Mouse (Mus musculus): ENCODE measurements around the gene Zfp446. TPM values are rescaled to one million over a fixed set of nuclear protein-coding genes. Genes with fewer than 3 reads are reported as not detected.

Gene Zfp446
- polyA plus RNA-seq, 1 experiment: 4.1 TPM

DNA sequence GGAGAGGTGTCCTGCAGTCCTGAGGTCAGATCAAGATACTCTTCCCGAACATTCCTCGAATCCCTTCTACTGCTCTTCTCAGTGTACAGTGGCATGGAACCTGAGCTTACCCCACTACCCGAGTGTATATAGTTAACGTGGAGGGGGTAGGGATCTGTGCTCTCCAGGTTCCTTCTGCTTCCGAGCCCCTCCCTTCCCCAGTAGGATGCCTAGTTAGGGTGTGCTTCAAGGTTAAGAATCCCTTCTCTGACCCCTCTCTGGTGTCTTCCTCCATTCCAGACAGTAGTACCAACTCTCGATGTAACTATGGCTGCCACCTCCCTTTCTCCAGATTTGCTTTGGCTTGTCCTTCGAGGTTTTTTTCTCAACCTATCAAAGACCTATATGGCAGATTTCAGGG is 2.6 kb downstream of the Zfp446 start:
- TF ChIP-seq POLR2A (IDR thresholded peaks at IDR 0.05; ENCODE audit: low read depth, low read length): no peak
- TF ChIP-seq CTCF (IDR thresholded peaks at IDR 0.05; ENCODE audit: extremely low read depth, insufficient read depth, insufficient read length, insufficient replicate concordance): no peak
- 91% methylated on average over 7 of the region's 7 CpGs for WGBS
- H3K27me3 ChIP-seq (ENCODE audit: control insufficient read depth, insufficient read depth, low read length): no peaks in the 10 kb centered on the region
- no peak for DNase-seq (ENCODE audit: low read depth in 1 of 2, low spot score in 2 of 2)
- H3K27ac ChIP-seq (ENCODE audit: insufficient read depth, low read length): no peak overlapping the region
- H3K4me3 ChIP-seq (ENCODE audit: extremely low read depth, insufficient read depth, insufficient read length): no peak overlapping the region
- H3K36me3 ChIP-seq (ENCODE audit: control insufficient read depth, insufficient read depth, low read length): no peaks in the 10 kb centered on the region
- H3K4me1 ChIP-seq (ENCODE audit: control insufficient read depth, insufficient read depth, insufficient read length): peaks cover 5% of the 10 kb centered on the region; the same call in 1 of the 2 replicates

DNA sequence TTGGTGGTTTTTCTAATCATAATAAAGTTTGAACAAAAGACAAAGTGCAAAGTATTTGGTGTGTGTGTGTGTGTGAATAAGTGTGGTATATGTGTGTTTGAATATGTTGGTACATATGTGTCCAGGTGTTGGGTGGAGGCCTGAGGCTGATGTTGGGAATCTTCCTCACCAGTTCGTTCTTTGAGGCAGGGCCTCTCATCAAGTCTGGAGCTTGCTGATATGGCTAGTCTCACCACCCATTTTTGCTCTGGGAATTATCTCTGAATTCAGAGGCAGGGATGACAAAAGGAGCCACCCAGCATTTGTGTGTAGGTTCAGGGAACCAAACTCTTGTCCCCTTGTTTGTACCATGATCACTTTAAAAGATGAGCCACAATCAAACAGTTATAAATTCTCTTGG is 8.1 kb downstream of the Zfp446 start:
- WGBS: 78% methylated on average over 1 of the region's 1 CpGs
- Histone ChIP-seq H3K4me3 (ENCODE audit: extremely low read depth, insufficient read depth, insufficient read length) (no peak overlapping the region), H3K27ac (ENCODE audit: insufficient read depth, low read length) (no peak overlapping the region), H3K4me1 (ENCODE audit: control insufficient read depth, insufficient read depth, insufficient read length) (no peaks in the 10 kb centered on the region), H3K36me3 (ENCODE audit: control insufficient read depth, insufficient read depth, low read length) (no peaks in the 10 kb centered on the region), H3K27me3 (ENCODE audit: control insufficient read depth, insufficient read depth, low read length) (no peaks in the 10 kb centered on the region)
- TF ChIP-seq POLR2A (IDR thresholded peaks at IDR 0.05; ENCODE audit: low read depth, low read length) (no peak), CTCF (IDR thresholded peaks at IDR 0.05; ENCODE audit: extremely low read depth, insufficient read depth, insufficient read length, insufficient replicate concordance) (no peak)
- DNase-seq (ENCODE audit: low read depth in 1 of 2, low spot score in 2 of 2): no peak

DNA sequence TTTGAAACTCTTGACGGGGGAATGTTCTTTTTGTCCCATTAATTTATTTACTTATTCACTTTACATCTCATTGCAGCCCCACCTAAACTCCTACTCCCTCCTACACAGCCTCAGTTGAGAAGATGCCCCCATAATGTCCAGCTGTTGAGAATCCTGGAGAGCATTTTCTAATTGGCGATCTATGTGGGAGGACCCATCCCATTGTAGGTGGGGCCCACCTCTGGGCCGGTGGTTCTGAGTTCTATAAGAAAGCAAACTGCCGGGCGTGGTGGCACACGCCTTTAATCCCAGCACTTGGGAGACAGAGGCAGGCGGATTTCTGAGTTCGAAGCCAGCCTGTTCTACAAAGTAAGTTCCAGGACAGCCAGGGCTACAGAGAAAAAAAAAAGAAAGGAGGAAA is 9.3 kb downstream of the Zfp446 start:
- TF ChIP-seq POLR2A (IDR thresholded peaks at IDR 0.05; ENCODE audit: low read depth, low read length): no peak
- TF ChIP-seq CTCF (IDR thresholded peaks at IDR 0.05; ENCODE audit: extremely low read depth, insufficient read depth, insufficient read length, insufficient replicate concordance): no peak
- Histone ChIP-seq H3K4me3 (ENCODE audit: extremely low read depth, insufficient read depth, insufficient read length) (no peak overlapping the region), H3K27me3 (ENCODE audit: control insufficient read depth, insufficient read depth, low read length) (no peaks in the 10 kb centered on the region), H3K36me3 (ENCODE audit: control insufficient read depth, insufficient read depth, low read length) (no peaks in the 10 kb centered on the region), H3K4me1 (ENCODE audit: control insufficient read depth, insufficient read depth, insufficient read length) (no peaks in the 10 kb centered on the region), H3K27ac (ENCODE audit: insufficient read depth, low read length) (no peak overlapping the region)
- 87% methylated on average over 8 of the region's 8 CpGs for WGBS
- DNase-seq (ENCODE audit: low read depth in 1 of 2, low spot score in 2 of 2): no peak

DNA sequence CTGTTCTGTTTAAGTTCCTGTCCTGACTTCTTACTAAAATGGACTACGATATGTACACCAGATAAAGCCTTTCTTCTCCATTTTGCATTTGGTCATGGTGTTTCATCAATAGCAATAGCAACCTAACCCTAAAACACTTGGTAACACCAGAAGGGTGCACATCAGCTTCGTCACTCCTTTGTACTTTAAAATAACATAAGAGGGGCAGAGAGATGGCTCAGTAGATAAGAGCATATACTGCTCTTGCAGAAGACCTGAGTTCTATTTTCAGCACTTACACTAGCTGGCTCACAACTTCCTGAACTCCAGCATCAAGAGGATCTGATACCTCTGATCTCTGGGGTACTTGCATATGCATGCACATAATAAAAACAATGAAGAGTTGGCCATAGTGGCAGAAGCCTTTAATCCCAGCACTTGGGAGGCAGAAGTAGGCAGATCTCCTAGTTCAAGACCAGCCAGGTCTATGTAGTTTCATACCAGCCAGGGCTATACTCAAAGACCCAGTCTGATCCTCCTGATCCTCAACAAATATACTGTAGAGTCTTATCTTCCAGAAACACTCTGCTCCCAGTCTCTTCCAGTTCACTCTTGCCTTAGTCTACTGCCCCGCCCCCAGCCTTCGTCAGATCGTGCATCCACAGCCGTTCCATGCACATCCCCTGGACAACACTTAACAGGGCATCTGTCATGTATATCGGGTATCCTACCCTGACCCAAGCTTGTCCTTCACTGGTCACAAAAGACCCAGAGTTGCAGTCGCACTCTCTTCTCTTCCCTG is 10.0 kb downstream of the Zfp446 start:
- no peaks in the 10 kb centered on the region for H3K4me1 ChIP-seq (ENCODE audit: control insufficient read depth, insufficient read depth, insufficient read length)
- H3K27me3 ChIP-seq (ENCODE audit: control insufficient read depth, insufficient read depth, low read length): no peaks in the 10 kb centered on the region
- H3K36me3 ChIP-seq (ENCODE audit: control insufficient read depth, insufficient read depth, low read length): no peaks in the 10 kb centered on the region
- no peak overlapping the region for H3K27ac ChIP-seq (ENCODE audit: insufficient read depth, low read length)
- H3K4me3 ChIP-seq (ENCODE audit: extremely low read depth, insufficient read depth, insufficient read length): no peak overlapping the region
- TF ChIP-seq CTCF (IDR thresholded peaks at IDR 0.05; ENCODE audit: extremely low read depth, insufficient read depth, insufficient read length, insufficient replicate concordance) (no peak), POLR2A (IDR thresholded peaks at IDR 0.05; ENCODE audit: low read depth, low read length) (no peak)
- no peak for DNase-seq (ENCODE audit: low read depth in 1 of 2, low spot score in 2 of 2)
- WGBS: 78% methylated on average over 8 of the region's 8 CpGs

DNA sequence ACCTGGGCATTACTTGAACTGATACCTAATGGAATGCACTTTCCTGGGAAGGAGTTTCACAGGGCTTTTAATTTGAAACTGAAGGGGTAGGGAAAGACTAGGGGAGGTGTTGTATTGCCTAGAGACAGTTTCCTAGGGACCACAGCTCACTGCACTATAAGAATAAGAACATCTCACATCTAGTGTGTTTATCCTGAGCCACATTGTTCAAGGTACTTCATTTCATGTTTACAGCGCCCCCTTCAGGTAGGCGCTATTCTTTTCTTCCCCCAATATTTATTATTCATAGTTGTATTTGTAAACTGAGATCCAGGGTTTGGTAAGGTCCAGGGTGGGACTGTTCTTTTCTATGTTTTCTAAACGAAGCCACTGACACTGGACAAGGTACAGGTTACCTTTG is 14.6 kb downstream of the Zfp446 start:
- no peak overlapping the region for H3K4me3 ChIP-seq (ENCODE audit: extremely low read depth, insufficient read depth, insufficient read length)
- no peak for TF ChIP-seq POLR2A (IDR thresholded peaks at IDR 0.05; ENCODE audit: low read depth, low read length)
- TF ChIP-seq CTCF (IDR thresholded peaks at IDR 0.05; ENCODE audit: extremely low read depth, insufficient read depth, insufficient read length, insufficient replicate concordance): no peak
- H3K27ac ChIP-seq (ENCODE audit: insufficient read depth, low read length): no peak overlapping the region
- 8% methylated on average over 3 of the region's 3 CpGs for WGBS
- H3K4me1 ChIP-seq (ENCODE audit: control insufficient read depth, insufficient read depth, insufficient read length): no peaks in the 10 kb centered on the region
- H3K36me3 ChIP-seq (ENCODE audit: control insufficient read depth, insufficient read depth, low read length): no peaks in the 10 kb centered on the region
- peak; percentile 33 to 42 for DNase-seq (ENCODE audit: low read depth in 1 of 2, low spot score in 2 of 2)
- H3K27me3 ChIP-seq (ENCODE audit: control insufficient read depth, insufficient read depth, low read length): no peaks in the 10 kb centered on the region

DNA sequence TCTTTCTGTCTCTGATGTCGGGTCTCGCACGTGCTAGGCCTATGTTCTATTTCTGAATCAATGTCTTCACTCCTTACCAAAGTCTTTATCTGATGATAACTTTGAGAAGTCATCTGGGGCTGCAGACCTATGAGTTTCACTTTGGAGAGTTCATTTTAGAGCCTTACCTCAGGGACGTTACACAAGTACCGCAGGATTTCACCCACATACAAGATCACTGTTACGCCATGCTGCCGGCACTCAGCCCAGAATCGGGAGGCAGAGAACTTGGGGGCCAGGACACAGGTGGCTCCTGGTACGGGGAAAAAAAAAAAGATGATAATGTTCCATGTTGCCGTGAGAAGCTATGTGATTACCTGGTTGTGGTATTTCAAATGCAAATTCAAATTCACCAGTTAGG is 15.5 kb downstream of the Zfp446 start:
- H3K36me3 ChIP-seq (ENCODE audit: control insufficient read depth, insufficient read depth, low read length): no peaks in the 10 kb centered on the region
- no peaks in the 10 kb centered on the region for H3K27me3 ChIP-seq (ENCODE audit: control insufficient read depth, insufficient read depth, low read length)
- H3K27ac ChIP-seq (ENCODE audit: insufficient read depth, low read length): no peak overlapping the region
- TF ChIP-seq POLR2A (IDR thresholded peaks at IDR 0.05; ENCODE audit: low read depth, low read length) (no peak), CTCF (IDR thresholded peaks at IDR 0.05; ENCODE audit: extremely low read depth, insufficient read depth, insufficient read length, insufficient replicate concordance) (no peak)
- DNase-seq (ENCODE audit: low read depth in 1 of 2, low spot score in 2 of 2): no peak
- no peaks in the 10 kb centered on the region for H3K4me1 ChIP-seq (ENCODE audit: control insufficient read depth, insufficient read depth, insufficient read length)
- H3K4me3 ChIP-seq (ENCODE audit: extremely low read depth, insufficient read depth, insufficient read length): no peak overlapping the region
- 90% methylated on average over 10 of the region's 10 CpGs for WGBS

DNA sequence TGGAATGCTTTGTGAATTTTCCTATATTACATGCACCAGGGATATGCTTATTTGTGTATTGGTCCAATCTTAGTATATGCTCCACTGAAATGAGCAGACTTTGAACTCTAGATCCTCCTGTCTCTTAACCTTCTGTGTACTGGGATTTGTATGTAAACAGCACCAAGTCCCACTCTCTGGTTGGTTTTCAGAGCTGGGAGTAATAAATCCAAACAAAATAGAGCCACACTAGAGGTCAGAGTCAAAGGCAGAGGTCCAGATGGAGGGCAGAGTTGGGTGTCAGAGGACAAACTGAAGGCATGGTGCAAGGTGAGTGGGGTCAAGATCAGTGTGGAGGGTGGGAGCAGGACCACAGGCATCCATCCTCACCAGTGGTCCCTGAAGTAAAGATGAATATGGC is 18.2 kb downstream of the Zfp446 start:
- no peak for TF ChIP-seq POLR2A (IDR thresholded peaks at IDR 0.05; ENCODE audit: low read depth, low read length)
- TF ChIP-seq CTCF (IDR thresholded peaks at IDR 0.05; ENCODE audit: extremely low read depth, insufficient read depth, insufficient read length, insufficient replicate concordance): no peak
- no peak for DNase-seq (ENCODE audit: low read depth in 1 of 2, low spot score in 2 of 2)
- Histone ChIP-seq H3K4me3 (ENCODE audit: extremely low read depth, insufficient read depth, insufficient read length) (no peak overlapping the region), H3K27me3 (ENCODE audit: control insufficient read depth, insufficient read depth, low read length) (no peaks in the 10 kb centered on the region), H3K27ac (ENCODE audit: insufficient read depth, low read length) (no peak overlapping the region), H3K36me3 (ENCODE audit: control insufficient read depth, insufficient read depth, low read length) (no peaks in the 10 kb centered on the region), H3K4me1 (ENCODE audit: control insufficient read depth, insufficient read depth, insufficient read length) (no peaks in the 10 kb centered on the region)

Data from spleen, adult 2 months (tissue).